Mouse (Mus musculus) limb, embryonic 15.5 days (tissue): Measurements from ENCODE around the gene Abcg3. TPM values are rescaled to one million over a fixed set of nuclear protein-coding genes. Genes with fewer than 3 reads are reported as not detected.

Experiments used
- ATAC-seq: fragments of 200-750 bp; cut with Nextera tagmentation; 2 replicates; pipeline ENCODE4 v1.8.0; 2017; ENCODE audit warnings: low read depth, moderate TSS enrichment; ENCODE audit not compliant: insufficient number of reproducible peaks, low FRiP score, low TSS enrichment
- H3K27ac ChIP-seq: fragments of 300-500 bp; sonication (generic); 2 replicates; pipeline ENCODE4 v1.5.1; 2015; ENCODE audit warnings: moderate library complexity, mild to moderate bottlenecking, inconsistent platforms
- H3K27me3 ChIP-seq: fragments of 300-500 bp; sonication (generic); 2 replicates; pipeline ENCODE4 v1.6.1; 2015; ENCODE audit warnings: inconsistent platforms
- H3K36me3 ChIP-seq: fragments of 300-500 bp; sonication (generic); 2 replicates; pipeline ENCODE4 v1.6.1; 2015; ENCODE audit warnings: inconsistent platforms
- H3K4me1 ChIP-seq: fragments of 300-500 bp; sonication (generic); 2 replicates; pipeline ENCODE4 v1.6.1; 2015; ENCODE audit warnings: inconsistent platforms
- H3K4me2 ChIP-seq: fragments of 300-500 bp; sonication (generic); 2 replicates; pipeline ENCODE4 v1.6.1; 2015; ENCODE audit warnings: mild to moderate bottlenecking, inconsistent platforms
- H3K4me3 ChIP-seq: fragments of 300-500 bp; sonication (generic); 2 replicates; pipeline ENCODE4 v1.5.1; 2015; ENCODE audit warnings: mild to moderate bottlenecking, inconsistent platforms
- H3K9ac ChIP-seq: fragments of 300-500 bp; sonication (generic); 2 replicates; pipeline ENCODE4 v1.6.1; 2015; ENCODE audit warnings: inconsistent platforms
- H3K9me3 ChIP-seq: fragments of 300-500 bp; sonication (generic); 2 replicates; pipeline ENCODE4 v1.6.1; 2016; ENCODE audit warnings: inconsistent platforms
- WGBS: fragments of 180-500 bp; shearing (Covaris S2); methylation state at CpG from one replicate; pipeline ENCODE4 v1.1.7; 2015; 5-methylcytosine and 5-hydroxymethylcytosine counted together
- polyA plus RNA-seq: library from polyadenylated mRNA; unstranded; fragments of >200 nt; fragmentation: Nextera tagmentation; extraction: Ambion mirVana; gene quantifications from 2 replicates; pipeline ENCODE4 v1.2.1, GENCODE M21; 2015

Abcg3 gene
- polyA plus RNA-seq: 1.0 and 1.2 TPM in 2 replicates

- Histone ChIP-seq H3K27ac (no peak within 1 kb of the TSS), H3K9ac (no peak within 1 kb of the TSS), H3K4me1 (no peaks in the 10 kb centered on the region), H3K9me3 (no peaks in the 10 kb centered on the region), H3K4me3 (no peak within 1 kb of the TSS), H3K36me3 (no peaks in the 10 kb centered on the region), H3K4me2 (peak within 1 kb of the TSS; percentile 36; the same call in 1 of the 2 replicates), H3K27me3 (no peaks in the 10 kb centered on the region)
- 34% methylated on average over 9 of the region's 12 CpGs for WGBS
- ATAC-seq: no peak
Measured at GRCm38 (mm10) chr5:104982535-104982934, at the start of gene Abcg3. Abcg3 (minus strand) TSS chr5:104982718.

- Histone ChIP-seq H3K9ac (no peak overlapping the region), H3K4me3 (no peak overlapping the region), H3K27me3 (no peaks in the 10 kb centered on the region), H3K4me2 (no peak overlapping the region), H3K27ac (no peak overlapping the region), H3K4me1 (no peaks in the 10 kb centered on the region), H3K36me3 (no peaks in the 10 kb centered on the region), H3K9me3 (no peaks in the 10 kb centered on the region)
- no peak for ATAC-seq
- 83% methylated on average over 1 of the region's 1 CpGs for WGBS
Measured at GRCm38 (mm10) chr5:105012551-105012950, 30.0 kb upstream of the Abcg3 start.

- H3K27ac ChIP-seq: no peak overlapping the region
- no peaks in the 10 kb centered on the region for H3K36me3 ChIP-seq
- no peak overlapping the region for H3K9ac ChIP-seq
- H3K9me3 ChIP-seq: no peaks in the 10 kb centered on the region
- no peaks in the 10 kb centered on the region for H3K4me1 ChIP-seq
- no peak for ATAC-seq
- WGBS: 85% methylated on average over 4 of the region's 4 CpGs
- H3K4me3 ChIP-seq: no peak overlapping the region
- no peaks in the 10 kb centered on the region for H3K27me3 ChIP-seq
- no peak overlapping the region for H3K4me2 ChIP-seq
Measured at GRCm38 (mm10) chr5:105011570-105011969, 29.1 kb upstream of the Abcg3 start.

GRCm38 (mm10) chr5:105010376-105010775 lies 27.9 kb upstream of the Abcg3 start:
- H3K4me1 ChIP-seq: no peaks in the 10 kb centered on the region
- ATAC-seq: no peak
- H3K9ac ChIP-seq: no peak overlapping the region
- H3K36me3 ChIP-seq: no peaks in the 10 kb centered on the region
- no peak overlapping the region for H3K4me2 ChIP-seq
- no peak overlapping the region for H3K4me3 ChIP-seq
- H3K9me3 ChIP-seq: no peaks in the 10 kb centered on the region
- H3K27ac ChIP-seq: no peak overlapping the region
- H3K27me3 ChIP-seq: no peaks in the 10 kb centered on the region

GRCm38 (mm10) chr5:104989411-104989810 lies 6.9 kb upstream of the Abcg3 start:
- H3K27ac ChIP-seq: no peak overlapping the region
- H3K4me3 ChIP-seq: no peak overlapping the region
- no peaks in the 10 kb centered on the region for H3K9me3 ChIP-seq
- no peak for ATAC-seq
- no peaks in the 10 kb centered on the region for H3K36me3 ChIP-seq
- H3K4me2 ChIP-seq: no peak overlapping the region
- H3K4me1 ChIP-seq: no peaks in the 10 kb centered on the region
- 84% methylated on average over 2 of the region's 2 CpGs for WGBS
- H3K9ac ChIP-seq: no peak overlapping the region
- H3K27me3 ChIP-seq: no peaks in the 10 kb centered on the region

GRCm38 (mm10) chr5:104988000-104988399 lies 5.5 kb upstream of the Abcg3 start:
- ATAC-seq: no peak
- no peaks in the 10 kb centered on the region for H3K27me3 ChIP-seq

GRCm38 (mm10) chr5:104986706-104987105 lies 4.2 kb upstream of the Abcg3 start:
- H3K9me3 ChIP-seq: no peaks in the 10 kb centered on the region
- WGBS: 59% methylated on average over 1 of the region's 1 CpGs
- no peak overlapping the region for H3K4me2 ChIP-seq
- no peaks in the 10 kb centered on the region for H3K27me3 ChIP-seq
- ATAC-seq: no peak
- no peaks in the 10 kb centered on the region for H3K36me3 ChIP-seq
- no peak overlapping the region for H3K4me3 ChIP-seq
- H3K4me1 ChIP-seq: no peaks in the 10 kb centered on the region
- H3K9ac ChIP-seq: no peak overlapping the region
- no peak overlapping the region for H3K27ac ChIP-seq

More at GRCm38 (mm10) chr5:104988000-104988399, 5.5 kb upstream of the Abcg3 start:
- no peaks in the 10 kb centered on the region for H3K36me3 ChIP-seq
- no peaks in the 10 kb centered on the region for H3K9me3 ChIP-seq
- H3K4me2 ChIP-seq: no peak overlapping the region
- no peak overlapping the region for H3K4me3 ChIP-seq
- no peak overlapping the region for H3K9ac ChIP-seq
- H3K27ac ChIP-seq: no peak overlapping the region
- WGBS: 71% methylated on average over 2 of the region's 2 CpGs
- H3K4me1 ChIP-seq: no peaks in the 10 kb centered on the region

- no peak overlapping the region for H3K4me3 ChIP-seq
- 54% methylated on average over 2 of the region's 2 CpGs for WGBS
- no peak for ATAC-seq
- H3K4me2 ChIP-seq: no peak overlapping the region
- H3K27ac ChIP-seq: no peak overlapping the region
- H3K36me3 ChIP-seq: no peaks in the 10 kb centered on the region
- no peaks in the 10 kb centered on the region for H3K27me3 ChIP-seq
- H3K9me3 ChIP-seq: no peaks in the 10 kb centered on the region
- H3K4me1 ChIP-seq: no peaks in the 10 kb centered on the region
- H3K9ac ChIP-seq: no peak overlapping the region
Measured at GRCm38 (mm10) chr5:104979040-104979513, 3.4 kb downstream of the Abcg3 start.

- no peak for ATAC-seq
- H3K27ac ChIP-seq: no peak overlapping the region
- H3K4me2 ChIP-seq: no peak overlapping the region
- H3K36me3 ChIP-seq: no peaks in the 10 kb centered on the region
- H3K27me3 ChIP-seq: no peaks in the 10 kb centered on the region
- H3K4me1 ChIP-seq: no peaks in the 10 kb centered on the region
- 80% methylated on average over 2 of the region's 2 CpGs for WGBS
- H3K4me3 ChIP-seq: no peak overlapping the region
- no peaks in the 10 kb centered on the region for H3K9me3 ChIP-seq
- H3K9ac ChIP-seq: no peak overlapping the region
Measured at GRCm38 (mm10) chr5:104958141-104958793, 24.3 kb downstream of the Abcg3 start.

- no peak overlapping the region for H3K4me3 ChIP-seq
- no peaks in the 10 kb centered on the region for H3K36me3 ChIP-seq
- no peaks in the 10 kb centered on the region for H3K9me3 ChIP-seq
- H3K4me1 ChIP-seq: no peaks in the 10 kb centered on the region
- H3K9ac ChIP-seq: no peak overlapping the region
- no peak overlapping the region for H3K4me2 ChIP-seq
- H3K27ac ChIP-seq: no peak overlapping the region
- H3K27me3 ChIP-seq: no peaks in the 10 kb centered on the region
- ATAC-seq: no peak
- 89% methylated on average over 3 of the region's 3 CpGs for WGBS
Measured at GRCm38 (mm10) chr5:104955208-104955607, 27.3 kb downstream of the Abcg3 start.

- no peaks in the 10 kb centered on the region for H3K9me3 ChIP-seq
- ATAC-seq: no peak
Measured at GRCm38 (mm10) chr5:104946951-104947350, 35.6 kb downstream of the Abcg3 start.

GRCm38 (mm10) chr5:104934148-104934547 lies 48.4 kb downstream of the Abcg3 start:
- H3K36me3 ChIP-seq: no peaks in the 10 kb centered on the region
- WGBS: 90% methylated on average over 7 of the region's 7 CpGs
- no peak overlapping the region for H3K9ac ChIP-seq
- no peaks in the 10 kb centered on the region for H3K4me1 ChIP-seq
- 0 out of 2 replicates have a peak, but pooled peaks cover 2% of the 10 kb centered on the region for H3K9me3 ChIP-seq
- H3K4me3 ChIP-seq: no peak overlapping the region
- H3K4me2 ChIP-seq: no peak overlapping the region
- no peak for ATAC-seq
- no peak overlapping the region for H3K27ac ChIP-seq
- H3K27me3 ChIP-seq: no peaks in the 10 kb centered on the region

More at GRCm38 (mm10) chr5:104946951-104947350, 35.6 kb downstream of the Abcg3 start:
- H3K4me2 ChIP-seq: no peak overlapping the region
- H3K9ac ChIP-seq: no peak overlapping the region
- no peaks in the 10 kb centered on the region for H3K27me3 ChIP-seq
- 82% methylated on average over 1 of the region's 1 CpGs for WGBS
- H3K36me3 ChIP-seq: no peaks in the 10 kb centered on the region
- no peak overlapping the region for H3K27ac ChIP-seq
- H3K4me1 ChIP-seq: no peaks in the 10 kb centered on the region
- H3K4me3 ChIP-seq: no peak overlapping the region
